Mouse (Mus musculus) frontal cortex, postnatal 14 days (tissue): Measurements from ENCODE around the gene Elavl2.
"Not testable (repeated sequence)": the region's sequence is repeated elsewhere in the genome, so short reads cannot be mapped to it uniquely, and the experiment has no call there.

Experiments
- DNase-seq, 2 experiments: peaks; one replicate each; pipeline ENCODE4 v3.0.0; 2022; ENCODE audit warnings: low spot score in 2 of 2

Elavl2 gene

GRCm38 (mm10) chr4:91334177-91334576 lies 66.4 kb downstream of the Elavl2 start:
- no peak for DNase-seq

- DNase-seq = no peak
These were observed 89.8 kb downstream of the Elavl2 start for GRCm38 (mm10) chr4:91310801-91311200.

- no peak for DNase-seq
These were observed 102.9 kb downstream of the Elavl2 start for GRCm38 (mm10) chr4:91297706-91298105.

DNA sequence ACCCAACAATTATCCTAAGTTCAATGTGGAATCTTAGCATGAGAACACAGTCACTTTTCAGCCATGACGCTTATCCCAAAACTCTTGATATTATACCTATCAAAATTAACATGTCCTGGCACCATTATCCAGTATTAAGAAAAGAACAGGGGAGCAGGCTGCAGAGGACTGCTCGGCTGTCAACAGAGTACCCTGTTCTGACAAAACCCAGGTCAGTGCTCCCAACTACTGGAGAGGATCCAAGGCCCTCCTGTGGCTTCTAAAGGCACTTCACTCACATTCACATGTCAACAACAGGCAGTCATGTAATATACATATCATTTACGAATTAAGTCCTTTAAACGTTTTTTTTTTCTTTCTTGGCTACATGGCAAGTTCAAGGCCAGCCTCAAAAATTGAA lies 105.3 kb downstream of the Elavl2 start:
- no peak for DNase-seq

DNA sequence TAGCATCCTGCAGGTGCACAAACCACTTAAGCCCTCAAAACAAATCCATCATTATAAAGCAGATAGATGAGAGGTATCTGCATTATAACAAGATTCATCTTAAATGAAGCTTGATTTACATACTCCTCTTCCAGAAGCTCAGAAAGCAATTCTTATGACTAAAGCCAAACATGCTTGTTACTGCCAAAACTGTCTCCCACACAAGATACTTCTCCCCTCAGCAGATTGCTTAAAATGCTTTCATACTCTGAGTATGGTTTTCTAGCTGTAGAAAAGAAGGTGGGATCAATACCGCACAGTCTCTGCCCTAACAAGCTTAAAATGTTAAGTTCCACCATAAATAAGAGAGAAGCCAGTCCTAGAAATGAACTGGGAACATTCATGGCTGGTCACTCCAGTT lies 109.1 kb downstream of the Elavl2 start:
- DNase-seq = no peak

DNA sequence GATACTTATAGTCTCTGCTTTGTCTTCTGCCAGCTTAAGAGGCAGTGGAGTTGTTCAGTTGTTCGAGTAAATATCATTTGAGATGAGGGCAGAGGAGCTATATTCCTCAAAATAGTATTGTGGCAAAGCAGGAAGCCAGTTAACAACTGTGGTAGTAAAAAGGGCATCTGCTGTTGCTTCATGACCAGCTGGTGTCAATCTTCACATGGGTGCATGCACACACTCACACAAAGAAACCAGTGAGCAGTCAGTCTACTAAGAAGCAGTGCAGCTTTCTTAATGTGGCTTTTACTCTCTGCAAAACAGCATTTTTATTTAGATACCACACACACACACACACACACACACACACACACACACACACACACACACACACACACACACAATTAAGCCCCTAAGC lies 110.2 kb downstream of the Elavl2 start:
- DNase-seq = no peak

- no peak for DNase-seq
These were observed 111.4 kb downstream of the Elavl2 start for GRCm38 (mm10) chr4:91289151-91289550.

DNA sequence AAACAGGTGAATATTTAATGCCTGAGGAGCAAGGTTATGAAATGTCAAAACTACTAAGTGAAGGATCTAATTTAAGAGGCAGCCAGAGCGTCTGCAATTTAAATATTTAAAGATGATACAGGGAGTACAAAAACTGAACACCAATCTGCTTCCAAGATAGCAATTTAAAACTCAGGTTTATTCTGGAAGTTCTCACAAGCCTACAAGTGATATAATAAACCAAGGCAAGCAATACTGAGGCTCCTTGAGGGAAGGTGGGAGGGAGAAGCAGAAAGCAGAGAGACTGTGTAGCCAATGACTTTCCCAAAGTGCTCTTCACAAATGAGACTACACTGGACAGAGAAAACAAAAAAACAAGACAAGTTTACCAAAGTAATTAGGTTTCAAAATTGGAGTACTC lies 132.2 kb downstream of the Elavl2 start:
- no peak for DNase-seq

- no peak for DNase-seq
These were observed 136.7 kb downstream of the Elavl2 start for GRCm38 (mm10) chr4:91263733-91264440.

DNA sequence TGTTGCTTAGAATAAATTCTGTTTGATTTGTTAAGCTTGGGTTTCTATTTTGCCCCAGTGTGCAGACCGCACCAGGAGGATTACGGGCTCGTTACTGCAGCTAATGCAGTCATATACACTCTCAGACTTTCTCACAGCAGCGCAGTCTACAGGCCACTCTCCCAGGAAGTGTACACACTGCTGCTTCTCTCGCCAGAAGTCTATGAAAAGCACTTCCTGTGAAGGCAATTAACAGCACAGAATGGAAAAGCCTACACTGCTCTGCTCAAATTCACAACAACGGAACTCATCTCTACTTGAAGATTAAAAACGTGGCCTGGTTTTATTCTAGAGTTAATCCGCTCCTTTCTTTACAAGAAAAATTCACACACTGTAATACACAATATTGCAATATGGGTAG lies 137.7 kb downstream of the Elavl2 start:
- no peak for DNase-seq

- no peak for DNase-seq
These were observed 140.0 kb downstream of the Elavl2 start for GRCm38 (mm10) chr4:91260622-91261021.

- DNase-seq = no peak
These were observed 151.9 kb downstream of the Elavl2 start for GRCm38 (mm10) chr4:91248650-91249049.

DNA sequence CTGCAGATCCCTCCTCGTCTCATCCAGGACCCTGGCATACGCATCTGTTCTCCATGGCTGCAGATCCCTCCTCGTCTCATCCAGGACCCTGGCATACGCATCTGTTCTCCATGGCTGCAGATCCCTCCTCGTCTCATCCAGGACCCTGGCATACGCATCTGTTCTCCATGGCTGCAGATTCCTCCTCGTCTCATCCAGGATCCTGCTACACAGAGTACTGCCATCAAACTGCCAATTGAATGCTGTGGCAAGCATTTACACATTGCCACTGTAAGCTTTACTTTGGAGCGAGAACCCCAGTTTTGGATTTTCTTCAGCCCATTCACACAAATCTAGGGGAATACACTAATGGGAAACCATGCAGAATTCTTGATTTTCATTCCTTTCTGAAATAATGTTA lies 155.4 kb downstream of the Elavl2 start:
- DNase-seq = not testable (repeated sequence)

DNA sequence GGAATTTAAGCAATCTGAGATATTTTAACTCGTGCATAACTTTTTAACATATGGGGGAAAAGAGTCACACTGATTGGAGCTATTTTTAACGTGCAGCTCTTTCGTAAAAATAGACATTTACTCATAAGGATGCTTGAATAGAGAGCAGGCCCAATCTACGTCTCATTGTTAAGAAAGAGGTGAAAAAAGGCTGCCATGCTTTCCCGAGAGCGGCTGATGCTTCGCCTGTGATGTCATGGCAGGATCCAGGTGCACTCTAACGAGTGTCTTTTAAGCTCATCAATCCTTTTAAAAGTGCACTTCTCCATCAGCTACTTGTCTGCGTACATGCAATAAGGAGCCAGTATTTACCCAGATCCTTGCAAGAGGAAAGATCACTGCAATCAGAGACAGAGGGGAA lies 156.0 kb downstream of the Elavl2 start:
- no peak for DNase-seq

GRCm38 (mm10) chr4:91243896-91244295 lies 156.7 kb downstream of the Elavl2 start:
- DNase-seq = no peak

- no peak for DNase-seq
These were observed 161.7 kb downstream of the Elavl2 start for GRCm38 (mm10) chr4:91238739-91239485.

DNA sequence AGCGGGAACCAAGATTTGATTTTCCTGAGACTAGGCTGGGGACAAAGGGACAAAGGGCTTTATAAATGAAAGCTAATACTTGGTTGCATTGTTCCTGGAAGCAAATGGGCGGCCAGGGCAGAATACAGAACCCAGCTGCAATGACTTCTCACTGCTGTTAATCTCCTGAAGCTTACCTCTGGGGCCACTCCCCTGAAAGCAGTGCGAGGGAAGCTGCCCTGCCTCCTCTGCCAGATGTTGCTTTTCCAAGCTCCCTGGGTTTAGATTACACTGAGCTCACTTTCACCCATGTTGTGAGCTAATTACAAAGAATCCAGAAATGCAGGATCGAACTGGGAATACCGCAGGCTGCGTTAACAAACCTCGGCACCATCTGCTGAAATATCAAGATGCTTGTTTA lies 163.6 kb downstream of the Elavl2 start:
- DNase-seq = no peak

DNA sequence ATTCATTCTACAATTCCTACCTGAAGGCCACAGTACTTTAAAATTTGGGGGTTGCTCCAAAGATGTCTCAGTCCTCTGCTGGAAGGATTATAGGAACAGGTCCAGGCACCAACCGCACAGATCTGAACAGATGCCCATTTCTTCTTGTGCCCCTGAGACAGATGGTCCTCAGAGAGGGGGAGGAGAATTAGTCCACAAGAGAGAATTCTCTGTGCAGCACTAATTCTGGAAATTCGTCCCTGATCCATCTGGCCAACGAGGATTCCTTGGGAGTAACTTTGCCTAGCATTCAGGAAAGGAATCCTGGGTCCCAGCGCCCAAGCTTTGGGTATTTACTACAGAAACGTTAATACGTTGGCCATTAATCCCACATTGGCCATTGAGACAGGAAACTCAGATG lies 165.6 kb downstream of the Elavl2 start:
- no peak for DNase-seq

- DNase-seq = no peak
These were observed 167.0 kb downstream of the Elavl2 start for GRCm38 (mm10) chr4:91233599-91233998.

GRCm38 (mm10) chr4:91230439-91230863 lies 170.1 kb downstream of the Elavl2 start:
- DNase-seq = no peak

DNA sequence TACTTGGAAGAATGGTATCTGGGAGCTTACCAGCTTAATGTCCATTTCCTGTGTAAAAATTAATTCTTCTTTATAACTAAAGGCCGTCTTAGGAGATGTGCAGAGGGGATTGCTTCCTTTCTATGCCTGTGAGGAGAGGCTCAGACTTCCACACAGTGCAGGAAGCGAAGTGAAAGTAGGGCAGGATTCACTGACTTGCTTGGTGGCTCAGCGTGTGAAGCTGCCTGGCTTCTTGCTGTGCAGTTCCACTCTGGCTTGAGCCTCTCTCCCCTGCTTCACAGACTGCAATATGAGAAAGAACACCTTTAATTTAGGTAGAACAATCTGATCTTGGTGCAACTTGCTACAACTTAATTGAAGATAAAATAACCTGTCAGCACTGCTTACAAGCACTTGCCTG lies 172.2 kb downstream of the Elavl2 start:
- DNase-seq = no peak

DNA sequence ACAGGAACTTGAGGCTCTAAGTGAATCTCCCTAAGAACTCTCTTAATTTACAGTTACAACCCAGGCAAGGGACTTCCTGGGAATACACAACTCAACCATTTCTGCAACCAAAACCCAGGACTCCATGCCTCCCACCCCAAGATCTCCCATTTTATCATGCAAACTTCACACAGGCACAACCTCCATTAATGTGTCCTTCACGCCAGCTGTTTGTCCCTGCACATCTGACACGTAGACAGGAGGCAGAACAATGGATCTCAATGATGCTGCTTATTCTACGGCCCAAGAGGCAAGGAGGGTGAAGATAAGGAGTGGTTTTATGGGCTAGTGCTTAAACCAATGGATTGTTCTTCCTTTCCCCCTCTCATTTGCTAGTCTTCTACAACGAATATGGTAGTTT lies 176.8 kb downstream of the Elavl2 start:
- DNase-seq = no peak

DNA sequence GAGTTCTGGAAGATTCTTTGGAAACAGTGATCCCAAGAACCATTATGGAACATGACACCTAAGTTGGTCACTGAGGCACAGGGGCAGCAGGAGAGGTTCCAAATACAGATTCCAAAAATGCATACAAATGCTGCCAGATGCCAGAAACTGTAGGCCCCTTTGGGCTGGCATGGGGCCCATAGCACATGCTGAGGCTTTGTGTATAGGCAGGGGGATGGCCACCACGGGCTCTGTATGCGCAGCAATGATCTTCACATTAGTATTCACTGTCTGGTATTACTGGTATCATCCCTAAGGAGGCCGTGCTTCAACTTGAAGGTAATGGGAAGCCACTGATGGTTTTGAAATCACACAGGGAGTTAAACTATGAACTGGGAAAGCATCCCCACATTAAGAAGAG lies 181.3 kb downstream of the Elavl2 start:
- DNase-seq = no peak
